Mouse (Mus musculus): ENCODE measurements around the gene Ank.

- TF ChIP-seq POLR2A (IDR thresholded peaks at IDR 0.05; ENCODE audit: control insufficient read depth in 1 of 2, insufficient read depth in 1 of 2, low read depth in 1 of 2, low read length in 2 of 2, poor library complexity in 1 of 2) (no peak), HCFC1 (IDR thresholded peaks at IDR 0.05; ENCODE audit: low read depth, low read length) (no peak), ZNF384 (IDR thresholded peaks at IDR 0.05; ENCODE audit: low read depth, low read length) (no peak), GATA1 (IDR thresholded peaks at IDR 0.05; ENCODE audit: low read depth, low read length) (no peak), CTCF (IDR thresholded peaks at IDR 0.05 in 2 of 3, conservative IDR thresholded peaks at IDR 0.05 in 1 of 3; ENCODE audit: control insufficient read depth in 1 of 3, insufficient read depth in 1 of 3, low read depth in 2 of 3, low read length in 3 of 3, poor library complexity in 1 of 3, severe bottlenecking in 1 of 3) (no peak), MAX (IDR thresholded peaks at IDR 0.05; ENCODE audit: low read length) (no peak), EP300 (IDR thresholded peaks at IDR 0.05; ENCODE audit: low read depth in 1 of 2, low read length in 2 of 2) (no peak), ZC3H11A (IDR thresholded peaks at IDR 0.05; ENCODE audit: low read depth, low read length) (no peak), MAFK (IDR thresholded peaks at IDR 0.05; ENCODE audit: borderline replicate concordance, low read depth, low read length) (no peak), TCF12 (IDR thresholded peaks at IDR 0.05; ENCODE audit: low read depth, low read length) (no peak), RCOR1 (IDR thresholded peaks at IDR 0.05; ENCODE audit: low read depth, low read length) (no peak)
These were observed 97.9 kb downstream of the Ank start for GRCm38 (mm10) chr15:27564106-27565100.

Data from MEL (cell line).